Mouse (Mus musculus): ENCODE data around the gene Txnip. TPM values are rescaled to one million over a fixed set of nuclear protein-coding genes. Genes with fewer than 3 reads are reported as not detected.

Txnip gene
- polyA plus RNA-seq, 1 experiment from 2014 or later = 155 TPM

- no peaks in the 10 kb centered on the region for H3K9me3 ChIP-seq (ENCODE audit: control insufficient read depth, low read depth, low read length)
- H3K4me2 ChIP-seq (replicated peaks; ENCODE audit: low read depth, low read length) = peak overlapping the region; percentile 82
- H3K4me3 ChIP-seq (ENCODE audit: low read depth, low read length) = peak overlapping the region; percentile 44
- ATAC-seq (ENCODE audit: insufficient number of reproducible peaks, insufficient read depth, low FRiP score, low read depth) = no peak
- H3K4me1 ChIP-seq (ENCODE audit: control insufficient read depth, insufficient read depth, low read length) = peaks cover 28% of the 10 kb centered on the region; the same call in 1 of the 2 replicates
- WGBS = 2% methylated on average over 9 of the region's 12 CpGs
- H3K27ac ChIP-seq (ENCODE audit: low read length) = no peak overlapping the region; the same call in 1 of the 2 replicates
- H3K9ac ChIP-seq (replicated peaks; ENCODE audit: low read depth, low read length) = peak overlapping the region; percentile 46; the same call in 1 of the 2 replicates
- no peaks in the 10 kb centered on the region for H3K27me3 ChIP-seq (ENCODE audit: control insufficient read depth, insufficient read depth, low read length)
- H3K36me3 ChIP-seq (ENCODE audit: control insufficient read depth, insufficient read depth, low read length) = no peaks in the 10 kb centered on the region
Observed at GRCm38 (mm10) chr3:96596855-96597254, 39.1 kb downstream of the Txnip start.

DNA sequence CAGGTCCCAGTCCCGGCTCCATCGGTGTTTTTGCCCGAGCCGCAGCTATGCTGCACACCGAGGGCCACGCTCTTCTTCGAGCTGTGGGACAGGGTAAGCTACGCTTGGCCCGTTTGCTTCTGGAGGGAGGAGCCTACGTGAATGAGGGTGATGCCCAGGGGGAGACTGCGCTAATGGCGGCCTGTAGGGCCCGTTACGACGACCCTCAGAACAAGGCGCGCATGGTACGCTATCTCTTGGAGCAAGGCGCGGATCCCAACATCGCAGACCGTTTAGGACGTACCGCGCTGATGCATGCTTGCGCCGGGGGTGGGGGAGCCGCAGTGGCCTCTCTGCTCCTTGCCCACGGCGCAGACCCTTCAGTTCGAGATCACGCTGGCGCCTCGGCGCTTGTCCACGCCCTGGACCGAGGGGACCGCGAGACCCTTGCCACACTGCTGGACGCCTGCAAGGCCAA, 39.7 kb downstream of the Txnip start:
- Histone ChIP-seq H3K36me3 (ENCODE audit: control insufficient read depth, insufficient read depth, low read length) (no peaks in the 10 kb centered on the region), H3K4me2 (replicated peaks; ENCODE audit: low read depth, low read length) (peak overlapping the region; percentile 82), H3K4me1 (ENCODE audit: control insufficient read depth, insufficient read depth, low read length) (peaks cover 28% of the 10 kb centered on the region; the same call in 1 of the 2 replicates), H3K9ac (replicated peaks; ENCODE audit: low read depth, low read length) (peak overlapping the region; percentile 46), H3K27ac (ENCODE audit: low read length) (peak overlapping the region; percentile 72; the same call in 1 of the 2 replicates), H3K27me3 (ENCODE audit: control insufficient read depth, insufficient read depth, low read length) (no peaks in the 10 kb centered on the region), H3K9me3 (ENCODE audit: control insufficient read depth, low read depth, low read length) (no peaks in the 10 kb centered on the region), H3K4me3 (ENCODE audit: low read depth, low read length) (peak overlapping the region; percentile 44)
- no peak for ATAC-seq (ENCODE audit: insufficient number of reproducible peaks, insufficient read depth, low FRiP score, low read depth)
- WGBS = under 1% methylated on average over 40 of the region's 40 CpGs

DNA sequence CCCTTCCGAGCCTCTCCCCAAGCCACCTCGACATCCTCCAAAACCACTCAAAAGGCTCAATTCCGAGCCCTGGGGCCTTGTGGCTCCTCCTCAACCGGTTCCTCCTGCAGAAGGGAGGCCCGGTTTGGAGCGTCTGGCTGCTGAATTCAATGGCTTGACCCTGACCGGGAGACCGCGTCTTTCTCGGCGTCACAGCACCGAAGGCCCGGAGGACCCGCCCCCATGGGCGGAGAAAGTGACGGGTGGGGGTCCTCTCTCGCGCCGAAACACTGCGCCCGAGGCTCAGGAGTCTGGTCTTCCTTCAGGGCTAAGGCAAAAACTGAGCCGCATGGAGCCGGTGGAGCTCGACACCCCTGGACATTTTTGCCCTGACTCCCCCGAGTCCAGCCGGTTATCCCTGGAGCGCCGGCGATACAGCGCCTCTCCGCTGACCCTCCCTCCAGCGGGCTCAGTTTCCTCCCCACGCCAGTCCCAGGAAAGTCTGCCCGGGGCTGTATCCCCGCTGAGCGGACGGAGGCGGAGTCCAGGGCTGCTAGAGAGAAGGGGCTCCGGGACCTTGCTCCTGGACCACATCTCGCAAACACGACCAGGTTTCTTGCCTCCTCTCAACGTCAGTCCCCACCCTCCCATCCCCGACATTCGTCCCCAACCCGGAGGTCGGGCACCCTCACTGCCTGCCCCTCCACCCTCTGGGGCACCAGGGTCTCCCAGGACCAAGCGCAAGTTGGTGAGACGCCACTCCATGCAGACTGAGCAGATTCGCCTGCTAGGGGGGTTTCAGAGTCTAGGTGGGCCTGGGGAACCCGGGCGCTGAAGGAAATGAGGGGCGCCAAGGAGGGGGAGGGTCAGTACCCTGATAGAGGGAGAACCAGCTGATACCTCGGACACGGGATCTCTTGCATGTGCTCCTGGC, 40.7 kb downstream of the Txnip start:
- 2% methylated on average over 54 of the region's 54 CpGs for WGBS
- Histone ChIP-seq H3K36me3 (ENCODE audit: control insufficient read depth, insufficient read depth, low read length) (no peaks in the 10 kb centered on the region), H3K27ac (ENCODE audit: low read length) (peak overlapping the region; percentile 72; the same call in 1 of the 2 replicates), H3K27me3 (ENCODE audit: control insufficient read depth, insufficient read depth, low read length) (no peaks in the 10 kb centered on the region), H3K4me3 (ENCODE audit: low read depth, low read length) (peak overlapping the region; percentile 44), H3K4me1 (ENCODE audit: control insufficient read depth, insufficient read depth, low read length) (peaks cover 29% of the 10 kb centered on the region; the same call in 1 of the 2 replicates), H3K9ac (replicated peaks; ENCODE audit: low read depth, low read length) (peak overlapping the region; percentile 46), H3K9me3 (ENCODE audit: control insufficient read depth, low read depth, low read length) (no peaks in the 10 kb centered on the region), H3K4me2 (replicated peaks; ENCODE audit: low read depth, low read length) (peak overlapping the region; percentile 82)
- ATAC-seq (ENCODE audit: insufficient number of reproducible peaks, insufficient read depth, low FRiP score, low read depth) = 0 out of 2 replicates have a peak, but pooled peaks have one; percentile 16

DNA sequence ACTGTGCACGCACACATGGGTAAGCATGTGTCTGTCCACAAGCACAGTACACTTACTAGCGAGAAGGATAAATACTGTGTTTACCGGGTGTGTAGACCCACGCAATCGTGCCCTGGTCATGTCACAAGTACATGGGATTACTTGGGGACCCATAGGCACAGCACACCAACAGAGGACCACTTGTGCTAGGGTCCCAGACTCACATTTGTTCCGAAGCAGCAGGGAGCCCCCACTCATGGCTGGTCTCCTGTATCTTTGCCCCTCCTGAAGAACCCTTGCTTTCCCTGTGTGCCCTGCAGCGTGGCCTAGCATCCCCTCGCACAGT, 41.3 kb downstream of the Txnip start:
- Histone ChIP-seq H3K4me1 (ENCODE audit: control insufficient read depth, insufficient read depth, low read length) (peaks cover 34% of the 10 kb centered on the region; the same call in 1 of the 2 replicates), H3K36me3 (ENCODE audit: control insufficient read depth, insufficient read depth, low read length) (no peaks in the 10 kb centered on the region), H3K4me3 (ENCODE audit: low read depth, low read length) (peak overlapping the region; percentile 44), H3K27me3 (ENCODE audit: control insufficient read depth, insufficient read depth, low read length) (no peaks in the 10 kb centered on the region), H3K4me2 (replicated peaks; ENCODE audit: low read depth, low read length) (peak overlapping the region; percentile 82), H3K9ac (replicated peaks; ENCODE audit: low read depth, low read length) (no peak overlapping the region), H3K9me3 (ENCODE audit: control insufficient read depth, low read depth, low read length) (no peaks in the 10 kb centered on the region), H3K27ac (ENCODE audit: low read length) (no peak overlapping the region)
- ATAC-seq (ENCODE audit: insufficient number of reproducible peaks, insufficient read depth, low FRiP score, low read depth) = no peak
- 57% methylated on average over 8 of the region's 8 CpGs for WGBS

DNA sequence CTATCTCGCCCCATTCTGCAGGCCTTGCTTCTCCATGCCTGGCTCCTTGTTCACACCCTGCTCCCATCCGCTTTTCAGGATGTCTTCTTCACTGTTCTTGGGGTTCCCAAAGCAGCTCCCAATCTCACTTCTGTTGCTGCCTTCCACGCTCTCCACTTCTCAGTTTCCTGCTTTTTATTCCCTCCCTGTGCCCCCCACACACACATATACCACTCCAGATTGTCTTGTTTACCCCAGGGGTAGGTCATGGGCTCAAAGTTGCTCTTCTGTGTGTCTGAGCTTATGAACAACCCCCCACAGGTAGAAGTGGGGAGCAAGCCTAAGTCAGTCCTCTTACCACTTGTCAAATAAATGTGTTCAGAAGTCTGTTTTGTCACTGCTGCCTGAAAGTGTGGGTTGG, 41.7 kb downstream of the Txnip start:
- Histone ChIP-seq H3K27ac (ENCODE audit: low read length) (no peak overlapping the region), H3K9me3 (ENCODE audit: control insufficient read depth, low read depth, low read length) (no peaks in the 10 kb centered on the region), H3K27me3 (ENCODE audit: control insufficient read depth, insufficient read depth, low read length) (no peaks in the 10 kb centered on the region), H3K4me2 (replicated peaks; ENCODE audit: low read depth, low read length) (no peak overlapping the region), H3K4me1 (ENCODE audit: control insufficient read depth, insufficient read depth, low read length) (peaks cover 36% of the 10 kb centered on the region; the same call in 1 of the 2 replicates), H3K9ac (replicated peaks; ENCODE audit: low read depth, low read length) (no peak overlapping the region), H3K36me3 (ENCODE audit: control insufficient read depth, insufficient read depth, low read length) (no peaks in the 10 kb centered on the region), H3K4me3 (ENCODE audit: low read depth, low read length) (no peak overlapping the region)
- 74% methylated on average over 3 of the region's 3 CpGs for WGBS
- ATAC-seq (ENCODE audit: insufficient number of reproducible peaks, insufficient read depth, low FRiP score, low read depth) = no peak

GRCm38 (mm10) chr3:96600639-96601250, 43.0 kb downstream of the Txnip start, which contains the start of gene Lix1l:
Lix1l (plus strand) TSS chr3:96601149.
- Histone ChIP-seq H3K4me3 (ENCODE audit: low read depth, low read length) (peak within 1 kb of the TSS; percentile 54), H3K4me2 (replicated peaks; ENCODE audit: low read depth, low read length) (peak within 1 kb of the TSS; percentile 60), H3K4me1 (ENCODE audit: control insufficient read depth, insufficient read depth, low read length) (peaks cover 37% of the 10 kb centered on the region; the same call in 1 of the 2 replicates), H3K36me3 (ENCODE audit: control insufficient read depth, insufficient read depth, low read length) (no peaks in the 10 kb centered on the region), H3K9me3 (ENCODE audit: control insufficient read depth, low read depth, low read length) (no peaks in the 10 kb centered on the region), H3K27me3 (ENCODE audit: control insufficient read depth, insufficient read depth, low read length) (no peaks in the 10 kb centered on the region), H3K9ac (replicated peaks; ENCODE audit: low read depth, low read length) (peak within 1 kb of the TSS; percentile 88), H3K27ac (ENCODE audit: low read length) (peak within 1 kb of the TSS; percentile 96)
- WGBS = 2% methylated on average over 27 of the region's 27 CpGs
- ATAC-seq (ENCODE audit: insufficient number of reproducible peaks, insufficient read depth, low FRiP score, low read depth) = peak; percentile 90

- H3K4me3 ChIP-seq (ENCODE audit: low read depth, low read length) = peak overlapping the region; percentile 54
- peak overlapping the region; percentile 60 for H3K4me2 ChIP-seq (replicated peaks; ENCODE audit: low read depth, low read length)
- H3K9ac ChIP-seq (replicated peaks; ENCODE audit: low read depth, low read length) = peak overlapping the region; percentile 88
- H3K27me3 ChIP-seq (ENCODE audit: control insufficient read depth, insufficient read depth, low read length) = no peaks in the 10 kb centered on the region
- H3K4me1 ChIP-seq (ENCODE audit: control insufficient read depth, insufficient read depth, low read length) = peaks cover 32% of the 10 kb centered on the region; the same call in 1 of the 2 replicates
- H3K9me3 ChIP-seq (ENCODE audit: control insufficient read depth, low read depth, low read length) = no peaks in the 10 kb centered on the region
- peak; percentile 60 for ATAC-seq (ENCODE audit: insufficient number of reproducible peaks, insufficient read depth, low FRiP score, low read depth)
- peak overlapping the region; percentile 96 for H3K27ac ChIP-seq (ENCODE audit: low read length)
- no peaks in the 10 kb centered on the region; the same call in 1 of the 2 replicates for H3K36me3 ChIP-seq (ENCODE audit: control insufficient read depth, insufficient read depth, low read length)
- WGBS = 2% methylated on average over 31 of the region's 40 CpGs
Observed at GRCm38 (mm10) chr3:96601251-96601787, 43.6 kb downstream of the Txnip start.
